Mouse (Mus musculus) bone marrow, adult 2 months (tissue): ENCODE data around the gene Ms4a10. TPM values are rescaled to one million over a fixed set of nuclear protein-coding genes. Genes with fewer than 3 reads are reported as not detected.
A peak's percentile ranks its signal among the peaks of the same experiment; 100 is the strongest.

ENCODE experiments used
- H3K27ac ChIP-seq: fragments of 200-500 bp; 2 replicates; pipeline ENCODE4 v1.5.1; 2012; ENCODE audit warnings: low read depth, mild to moderate bottlenecking, control low read depth, inconsistent platforms, low read length; ENCODE audit not compliant: control insufficient read depth, poor library complexity, insufficient read depth
- H3K4me1 ChIP-seq: fragments of 200-500 bp; 2 replicates; pipeline ENCODE4 v1.6.1; 2011; ENCODE audit warnings: low read length; ENCODE audit not compliant: control insufficient read depth, insufficient read depth
- H3K4me3 ChIP-seq: fragments of 200-500 bp; replicated peaks from 2 replicates; pipeline ENCODE3; 2011; ENCODE audit warnings: mild to moderate bottlenecking, low read depth, low read length, control low read depth; ENCODE audit not compliant: control insufficient read depth
- CTCF ChIP-seq: fragments of 200-500 bp; IDR thresholded peaks from 2 replicates; pipeline ENCODE4 v1.5.1; 2011; ENCODE audit warnings: low read length, control low read depth; ENCODE audit not compliant: control insufficient read depth, insufficient read depth
- POLR2A ChIP-seq: fragments of 200-500 bp; IDR thresholded peaks from 2 replicates; pipeline ENCODE4 v1.6.1; 2011; ENCODE audit warnings: low read depth, mild to moderate bottlenecking, control low read depth, low read length, borderline replicate concordance; ENCODE audit not compliant: control insufficient read depth
- WGBS: fragments of 180-500 bp; shearing (Covaris S2); methylation state at CpG from one replicate; pipeline ENCODE4 v1.1.7; 2018; 5-methylcytosine and 5-hydroxymethylcytosine counted together
- polyA plus RNA-seq: library from polyadenylated mRNA; stranded (reverse); fragments of >200 nt; gene quantifications from 2 replicates; pipeline ENCODE4 v1.2.4, GENCODE M21; 2011; ENCODE audit warnings: low replicate concordance; ENCODE audit not compliant: missing spikeins, insufficient read depth, insufficient read length

Gene Ms4a10
- polyA plus RNA-seq, 1 experiment = not detected

DNA sequence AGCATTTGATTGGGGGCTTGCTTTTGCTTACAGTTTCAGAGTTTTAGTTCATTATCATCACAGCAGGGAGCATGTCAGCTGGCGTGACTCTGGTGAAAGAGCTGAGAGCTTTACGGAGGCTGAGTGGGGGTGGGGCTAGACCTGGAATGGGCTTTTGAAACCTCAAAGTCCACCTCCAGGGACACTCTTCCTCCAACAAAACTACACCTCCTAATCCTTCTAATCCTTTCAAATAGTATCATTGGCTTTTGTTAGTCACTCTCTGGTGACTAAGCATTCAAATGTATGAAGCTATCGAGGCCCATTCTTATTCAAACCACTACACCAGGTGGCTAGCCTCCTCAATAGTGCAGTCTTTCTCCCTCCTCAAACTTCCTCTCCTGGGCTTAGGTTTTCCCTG lies 1.8 kb downstream of the Ms4a10 start:
- WGBS = 82% methylated on average over 3 of the region's 3 CpGs
- Histone ChIP-seq H3K4me3 (no peak overlapping the region), H3K27ac (no peak overlapping the region), H3K4me1 (no peaks in the 10 kb centered on the region)
- no peak for TF ChIP-seq CTCF
- TF ChIP-seq POLR2A = no peak

DNA sequence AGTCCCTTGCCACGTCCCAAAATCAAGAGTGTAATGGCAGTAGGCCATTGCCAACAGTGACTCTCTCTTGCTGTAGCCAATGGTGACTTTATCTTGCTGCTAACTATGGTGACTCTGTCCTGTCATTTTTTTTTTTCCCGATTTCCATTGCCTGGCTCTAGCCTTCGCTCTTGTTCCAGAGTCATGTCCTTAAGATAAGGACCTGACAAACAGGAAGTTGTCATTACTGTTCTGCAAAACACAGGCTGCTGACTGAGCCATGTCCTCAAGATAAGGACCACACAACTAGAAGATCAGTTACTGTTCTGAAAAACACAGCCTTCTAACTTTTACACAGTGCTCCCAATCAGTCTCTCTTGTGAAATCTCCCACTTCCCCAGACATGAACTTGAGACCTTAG lies 4.0 kb downstream of the Ms4a10 start:
- 40% methylated on average over 3 of the region's 3 CpGs for WGBS

DNA sequence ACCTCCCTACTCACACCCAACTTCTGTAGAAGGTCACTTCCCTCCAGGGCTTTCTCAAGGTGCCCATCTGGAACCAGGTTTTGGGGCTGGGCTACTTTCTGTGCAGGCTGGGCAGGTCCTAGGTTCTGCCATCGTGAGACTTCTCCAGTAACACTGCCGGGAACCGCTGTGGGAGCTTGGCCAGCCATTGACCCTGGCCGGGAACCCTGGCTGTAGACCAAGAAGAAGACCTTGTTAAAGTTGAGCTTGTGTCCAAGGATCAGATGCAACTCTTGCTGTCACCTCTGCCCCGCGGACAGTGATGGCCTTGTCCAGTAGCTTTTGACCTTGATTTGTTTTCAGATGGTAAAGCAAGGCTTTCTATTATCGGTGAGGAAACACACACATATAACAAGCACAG lies 5.9 kb downstream of the Ms4a10 start:
- H3K4me1 ChIP-seq = no peaks in the 10 kb centered on the region; the same call in 1 of the 2 replicates
- H3K27ac ChIP-seq = no peak overlapping the region
- H3K4me3 ChIP-seq = no peak overlapping the region
- TF ChIP-seq CTCF (no peak), POLR2A (no peak)
- 84% methylated on average over 7 of the region's 7 CpGs for WGBS

More for the DNA sequence above, 4.0 kb downstream of the Ms4a10 start:
- no peaks in the 10 kb centered on the region for H3K4me1 ChIP-seq
- H3K27ac ChIP-seq = no peak overlapping the region
- no peak for TF ChIP-seq POLR2A
- no peak for TF ChIP-seq CTCF
- H3K4me3 ChIP-seq = no peak overlapping the region

DNA sequence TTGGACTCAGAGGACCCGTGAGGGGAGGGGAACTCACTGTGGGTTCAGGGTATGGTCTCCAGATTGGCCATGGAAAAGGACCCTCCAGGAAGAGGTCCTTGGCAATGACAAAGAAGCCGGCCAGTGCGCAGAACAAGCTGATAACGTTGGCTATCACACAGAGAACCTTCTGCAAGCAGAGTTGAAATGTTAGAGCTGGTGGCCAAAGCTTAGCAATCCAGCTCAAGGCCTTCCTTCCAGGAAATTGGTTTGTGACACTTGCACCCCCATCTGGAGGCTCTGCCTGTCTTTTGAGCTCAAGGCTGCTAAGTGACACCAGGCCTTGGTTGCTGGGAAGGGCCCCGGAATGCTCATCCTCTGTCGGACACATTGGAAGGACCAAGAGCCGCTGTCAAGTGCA lies 8.7 kb downstream of the Ms4a10 start:
- TF ChIP-seq CTCF (no peak), POLR2A (no peak)
- H3K27ac ChIP-seq = no peak overlapping the region
- H3K4me1 ChIP-seq = no peaks in the 10 kb centered on the region; the same call in 1 of the 2 replicates
- no peak overlapping the region for H3K4me3 ChIP-seq
- WGBS = 76% methylated on average over 7 of the region's 7 CpGs

DNA sequence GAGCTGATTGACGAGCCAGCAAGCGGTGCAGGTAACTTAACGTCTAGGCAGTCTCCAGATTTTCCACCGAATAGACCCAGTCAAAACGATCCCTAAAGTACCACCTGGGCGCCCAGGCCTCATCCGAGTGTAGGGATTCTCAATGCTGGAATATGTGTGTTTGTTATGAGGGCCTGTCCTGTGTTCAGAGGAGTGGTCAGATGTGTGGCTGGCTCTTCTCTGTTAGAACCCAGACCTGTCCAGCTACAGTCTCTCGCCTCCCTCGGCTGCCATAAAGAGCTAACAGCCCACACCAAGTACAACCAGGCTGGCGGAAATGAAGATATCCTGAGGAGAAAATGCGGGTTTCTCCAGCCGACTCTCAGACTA lies 14.5 kb downstream of the Ms4a10 start:
- H3K4me3 ChIP-seq = no peak overlapping the region
- 46% methylated on average over 12 of the region's 12 CpGs for WGBS
- H3K4me1 ChIP-seq = no peaks in the 10 kb centered on the region; the same call in 1 of the 2 replicates
- no peak overlapping the region for H3K27ac ChIP-seq
- no peak for TF ChIP-seq CTCF
- TF ChIP-seq POLR2A = no peak

DNA sequence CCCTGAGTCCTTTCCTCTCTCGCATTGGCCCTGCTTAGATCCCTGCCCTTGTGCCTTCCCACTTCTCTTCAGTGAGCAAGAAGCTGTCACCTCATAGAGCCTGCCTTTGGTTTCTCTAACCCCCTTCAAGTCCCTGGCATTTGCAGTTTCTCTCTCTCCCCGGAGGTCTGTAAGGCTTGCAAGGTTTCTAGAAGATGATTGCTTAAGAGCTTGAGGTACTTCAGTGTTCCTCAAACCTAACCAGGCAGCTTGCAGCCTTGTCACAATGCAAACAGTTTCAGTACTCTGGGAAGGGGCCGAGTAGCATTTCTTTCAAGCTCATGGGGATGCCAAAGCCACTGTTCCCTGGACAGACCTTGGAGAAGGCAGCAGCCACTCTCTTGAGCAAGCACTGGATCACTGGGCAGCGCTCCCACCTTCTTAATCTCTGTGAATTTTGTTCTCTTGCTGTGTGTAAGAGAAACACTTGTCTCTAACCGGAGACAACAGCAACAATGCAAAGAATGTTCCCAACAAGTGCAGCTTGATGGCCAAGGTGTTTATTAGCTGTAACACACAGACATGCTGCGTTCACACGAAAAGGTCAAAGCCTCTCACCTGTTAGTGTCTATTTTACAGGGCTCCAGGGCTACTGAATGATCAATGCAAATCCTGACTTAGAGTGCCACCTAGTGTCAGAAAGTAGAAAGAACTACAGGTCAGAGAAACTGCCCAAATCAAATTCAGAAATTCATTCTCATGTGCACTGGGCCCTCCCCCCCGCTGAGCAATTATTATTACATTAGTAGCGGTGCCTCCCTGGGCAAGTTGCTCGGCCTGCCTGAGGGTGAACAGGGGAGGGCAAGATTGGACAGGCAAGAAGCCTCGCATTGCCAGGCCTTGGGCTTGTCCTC lies 15.1 kb downstream of the Ms4a10 start:
- no peak overlapping the region for H3K27ac ChIP-seq
- no peaks in the 10 kb centered on the region for H3K4me1 ChIP-seq
- H3K4me3 ChIP-seq = no peak overlapping the region
- WGBS = 23% methylated on average over 11 of the region's 11 CpGs
- TF ChIP-seq POLR2A = no peak
- TF ChIP-seq CTCF = peak; percentile 34; the same call in 1 of the 2 replicates

DNA sequence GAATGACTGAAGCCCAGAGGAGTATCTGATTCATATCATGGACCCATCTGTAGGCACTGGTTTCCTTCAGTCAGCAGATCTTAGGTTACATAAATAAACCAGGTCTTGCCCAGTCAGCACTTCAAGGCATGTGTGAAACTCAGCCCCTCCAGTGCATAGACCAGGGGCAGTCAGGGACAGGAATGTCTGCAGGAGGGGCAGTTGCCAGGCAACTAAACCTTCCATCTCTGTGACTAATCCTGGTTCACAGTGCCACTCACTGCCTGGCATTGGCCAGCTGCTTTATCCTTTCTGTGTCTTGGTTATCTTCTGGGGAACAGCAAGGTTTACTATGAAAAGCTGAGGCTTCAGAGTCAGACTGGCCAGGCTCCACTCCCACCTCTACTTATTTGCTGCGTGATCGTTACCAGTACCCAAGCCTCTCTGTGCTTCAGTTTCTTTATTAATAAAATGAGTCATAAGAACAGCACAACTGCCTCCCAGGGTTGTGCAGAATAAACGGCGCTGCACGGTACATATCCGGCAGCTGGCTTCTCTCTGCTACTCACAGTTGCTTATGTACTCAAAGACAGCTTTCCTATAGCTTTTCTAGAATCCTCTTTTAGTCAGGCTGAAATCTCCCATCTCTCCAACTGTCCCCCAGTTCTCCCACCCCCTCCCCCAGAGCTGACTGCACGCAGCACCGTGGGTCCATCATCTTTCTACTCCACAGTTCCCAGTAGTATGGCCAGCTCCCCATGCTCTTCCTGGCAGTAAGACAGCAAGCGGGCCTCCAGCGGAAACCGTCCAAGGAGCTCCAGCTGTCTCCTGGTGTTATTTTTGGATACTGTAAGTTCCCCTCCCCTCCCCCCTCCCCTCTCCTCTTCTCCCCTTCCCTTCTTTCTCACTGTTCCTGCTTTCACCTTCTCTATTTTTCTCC lies 22.2 kb downstream of the Ms4a10 start:
- no peak overlapping the region for H3K27ac ChIP-seq
- no peak overlapping the region for H3K4me3 ChIP-seq
- H3K4me1 ChIP-seq = peaks cover 2% of the 10 kb centered on the region; the same call in 1 of the 2 replicates
- WGBS = 73% methylated on average over 11 of the region's 11 CpGs
- TF ChIP-seq POLR2A (no peak), CTCF (no peak)

DNA sequence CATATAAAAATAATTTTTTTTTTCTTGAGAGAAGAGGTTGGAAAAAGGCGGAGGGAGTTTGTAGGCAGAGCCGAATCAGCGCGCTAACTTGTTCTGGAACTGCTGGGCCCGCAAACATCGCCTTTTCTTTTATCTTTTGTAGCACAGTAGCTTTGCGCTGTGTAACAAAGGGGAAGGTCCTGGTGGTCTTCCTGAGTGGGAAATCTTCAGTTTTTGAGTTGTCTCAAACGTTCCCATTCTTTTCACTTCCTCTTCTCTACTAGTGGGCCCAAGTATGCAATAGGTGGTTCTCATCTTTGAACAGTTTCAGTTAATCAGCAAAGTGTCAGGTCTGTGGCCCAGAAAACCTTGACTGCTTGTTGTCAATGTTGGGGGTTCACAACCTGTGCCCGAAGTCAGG lies 24.9 kb downstream of the Ms4a10 start:
- Histone ChIP-seq H3K4me1 (peaks cover 6% of the 10 kb centered on the region), H3K4me3 (peak overlapping the region; percentile 19), H3K27ac (no peak overlapping the region)
- TF ChIP-seq CTCF (no peak), POLR2A (no peak)
- WGBS = 24% methylated on average over 9 of the region's 9 CpGs
